Mouse (Mus musculus): Measurements from ENCODE around the gene Zfp955b. TPM values are rescaled to one million over a fixed set of nuclear protein-coding genes. Genes with fewer than 3 reads are reported as not detected.
A peak's percentile ranks its signal among the peaks of the same experiment; 100 is the strongest.
"Not testable (repeated sequence)": the region's sequence is repeated elsewhere in the genome, so short reads cannot be mapped to it uniquely, and the experiment has no call there.

Gene Zfp955b
- total RNA-seq (2014; rRNA removed): 25.3 and 33.4 TPM in 2 replicates
- polyA plus RNA-seq (2015; fragmentation: Nextera tagmentation; extraction: Ambion mirVana): 12.7 and 14.0 TPM in 2 replicates

DNA sequence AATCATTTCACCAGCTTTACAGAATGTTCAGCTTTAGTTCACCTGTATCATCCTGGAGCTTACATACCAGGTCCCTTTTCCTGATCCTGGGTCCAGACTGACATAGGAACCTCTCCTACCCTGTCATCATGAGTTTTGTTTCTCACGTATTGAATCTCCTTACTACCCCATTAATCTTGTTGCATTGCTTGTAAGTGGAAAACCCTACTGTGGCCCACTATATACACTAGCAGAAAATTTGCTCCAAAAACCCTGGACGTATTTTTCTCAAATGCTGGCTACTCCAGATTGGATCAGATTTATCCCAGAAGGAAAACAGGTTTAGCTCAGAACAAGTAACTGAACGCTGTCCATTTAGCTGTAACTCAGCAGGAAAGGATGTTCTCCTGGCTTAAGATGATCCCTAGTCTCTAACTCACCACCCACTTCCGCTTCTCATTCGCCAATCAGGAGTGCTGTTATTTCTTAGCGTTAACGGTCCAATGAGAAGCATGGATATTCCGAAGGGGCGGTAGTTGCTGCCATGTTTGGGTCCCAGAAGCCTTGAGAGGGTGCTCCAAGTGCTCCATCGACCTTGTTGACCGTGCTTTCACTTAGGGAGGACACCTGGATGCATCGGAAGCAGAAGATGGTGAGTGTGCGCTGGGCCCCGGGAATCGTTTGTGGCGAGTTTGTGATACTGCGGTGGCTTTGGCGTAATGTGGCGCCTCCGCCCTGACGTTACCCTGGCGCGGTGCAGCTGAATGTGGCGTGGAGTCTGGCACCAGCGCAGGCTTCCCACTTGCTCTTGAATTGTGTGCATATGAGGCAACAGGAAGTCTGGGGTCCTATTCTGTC lies at the start of gene Zfp955b:
TSS of gene Zfp955b (plus strand) at position 506 of the 837 bp plus-strand sequence.
- not testable (repeated sequence) for H3K27me3 ChIP-seq (ENCODE audit: insufficient read depth, low read length); H3K36me3 ChIP-seq (ENCODE audit: insufficient read depth); H3K27ac ChIP-seq (ENCODE audit: low read depth, low read length); H3K9me3 ChIP-seq (ENCODE audit: low read length); H3K9ac ChIP-seq; H3K4me1 ChIP-seq (ENCODE audit: insufficient read depth); DNase-seq
- no CpG with 5 or more reads among the region's 25 CpGs for WGBS
- Histone ChIP-seq H3K4me3 (ENCODE audit: low read depth, low read length) (0 out of 2 replicates have a peak within 1 kb of the TSS, but pooled peaks have one; percentile 7), H3K4me2 (ENCODE audit: low read depth) (peak within 1 kb of the TSS; percentile 23; the same call in 1 of the 2 replicates)
- ATAC-seq: peak; percentile 100

DNA sequence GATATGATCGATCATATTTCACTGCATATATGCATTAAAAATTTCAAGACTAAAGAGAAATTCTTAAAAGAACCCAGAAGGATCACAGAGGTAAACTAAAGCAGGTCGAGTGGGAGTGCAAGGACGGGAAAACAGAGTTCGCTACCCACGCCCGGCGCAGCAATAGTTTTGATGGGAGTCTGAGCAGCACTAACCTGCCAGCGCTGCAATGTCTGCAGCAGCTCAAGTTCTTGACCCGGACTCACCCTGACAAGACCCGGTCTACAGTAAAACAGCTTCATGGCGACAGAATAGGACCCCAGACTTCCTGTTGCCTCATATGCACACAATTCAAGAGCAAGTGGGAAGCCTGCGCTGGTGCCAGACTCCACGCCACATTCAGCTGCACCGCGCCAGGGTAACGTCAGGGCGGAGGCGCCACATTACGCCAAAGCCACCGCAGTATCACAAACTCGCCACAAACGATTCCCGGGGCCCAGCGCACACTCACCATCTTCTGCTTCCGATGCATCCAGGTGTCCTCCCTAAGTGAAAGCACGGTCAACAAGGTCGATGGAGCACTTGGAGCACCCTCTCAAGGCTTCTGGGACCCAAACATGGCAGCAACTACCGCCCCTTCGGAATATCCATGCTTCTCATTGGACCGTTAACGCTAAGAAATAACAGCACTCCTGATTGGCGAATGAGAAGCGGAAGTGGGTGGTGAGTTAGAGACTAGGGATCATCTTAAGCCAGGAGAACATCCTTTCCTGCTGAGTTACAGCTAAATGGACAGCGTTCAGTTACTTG lies 34.6 kb upstream of the Zfp955b start, which contains the start of gene Zfp955a:
TSS of gene Zfp955a (minus strand) at position 616 of the 789 bp plus-strand sequence.
- not testable (repeated sequence) for H3K4me3 ChIP-seq (ENCODE audit: low read depth, low read length); H3K27ac ChIP-seq (ENCODE audit: low read depth, low read length); H3K9me3 ChIP-seq (ENCODE audit: low read length); H3K27me3 ChIP-seq (ENCODE audit: insufficient read depth, low read length); H3K9ac ChIP-seq; DNase-seq; H3K36me3 ChIP-seq (ENCODE audit: insufficient read depth); H3K4me1 ChIP-seq (ENCODE audit: insufficient read depth)
- ATAC-seq: peak; percentile 100
- H3K4me2 ChIP-seq (ENCODE audit: low read depth): peak within 1 kb of the TSS; percentile 15; the same call in 1 of the 2 replicates
- WGBS: 35% methylated on average over 1 of the region's 34 CpGs

DNA sequence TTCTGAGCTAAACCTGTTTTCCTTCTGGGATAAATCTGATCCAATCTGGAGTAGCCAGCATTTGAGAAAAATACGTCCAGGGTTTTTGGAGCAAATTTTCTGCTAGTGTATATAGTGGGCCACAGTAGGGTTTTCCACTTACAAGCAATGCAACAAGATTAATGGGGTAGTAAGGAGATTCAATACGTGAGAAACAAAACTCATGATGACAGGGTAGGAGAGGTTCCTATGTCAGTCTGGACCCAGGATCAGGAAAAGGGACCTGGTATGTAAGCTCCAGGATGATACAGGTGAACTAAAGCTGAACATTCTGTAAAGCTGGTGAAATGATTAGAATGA lies 34.1 kb upstream of the Zfp955b start:
- not testable (repeated sequence) for H3K9me3 ChIP-seq (ENCODE audit: low read length)
- ATAC-seq: peak; percentile 17; the same call in 1 of the 2 replicates
- WGBS: no CpG with 5 or more reads among the region's 2 CpGs

DNA sequence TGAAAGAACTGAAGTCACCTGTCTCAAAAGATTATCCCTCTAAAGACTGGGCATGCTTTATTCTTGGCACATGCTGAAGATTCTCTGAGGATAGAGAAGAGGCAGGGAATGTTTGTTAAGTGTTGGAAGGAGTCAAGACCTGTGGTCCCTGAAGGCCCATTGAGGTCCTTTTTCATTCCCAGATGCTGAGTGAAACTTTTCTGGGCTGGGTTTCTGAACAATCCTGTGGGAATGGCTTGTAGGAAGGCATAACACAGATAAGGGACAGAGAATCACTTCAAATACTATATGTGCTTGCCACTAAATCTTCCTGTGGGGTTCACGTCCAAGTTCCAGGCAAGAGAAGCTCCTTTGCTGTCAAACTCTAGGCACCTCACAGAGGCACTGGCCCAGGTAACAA lies 25.0 kb upstream of the Zfp955b start, which contains the start of gene Olfr63:
TSS of gene Olfr63 (plus strand) at position 301 of the 400 bp plus-strand sequence.
- Histone ChIP-seq H3K4me2 (ENCODE audit: low read depth) (no peak within 1 kb of the TSS), H3K36me3 (ENCODE audit: insufficient read depth) (no peaks in the 10 kb centered on the region), H3K4me1 (ENCODE audit: insufficient read depth) (no peaks in the 10 kb centered on the region), H3K9me3 (ENCODE audit: low read length) (no peaks in the 10 kb centered on the region), H3K9ac (no peak within 1 kb of the TSS), H3K27ac (ENCODE audit: low read depth, low read length) (no peak within 1 kb of the TSS), H3K27me3 (ENCODE audit: insufficient read depth, low read length) (no peaks in the 10 kb centered on the region; the same call in 1 of the 2 replicates), H3K4me3 (ENCODE audit: low read depth, low read length) (no peak within 1 kb of the TSS)
- no peak for TF ChIP-seq CTCF (IDR thresholded peaks at IDR 0.05; ENCODE audit: low read depth)
- ATAC-seq: no peak
- 86% methylated on average over 1 of the region's 1 CpGs for whole genome bisulfite sequencing
- DNase-seq: no peak

More for the DNA sequence above, 34.1 kb upstream of the Zfp955b start:
- not testable (repeated sequence) for H3K27me3 ChIP-seq (ENCODE audit: insufficient read depth, low read length); H3K4me1 ChIP-seq (ENCODE audit: insufficient read depth); H3K27ac ChIP-seq (ENCODE audit: low read depth, low read length); H3K4me2 ChIP-seq (ENCODE audit: low read depth); H3K36me3 ChIP-seq (ENCODE audit: insufficient read depth); DNase-seq; H3K4me3 ChIP-seq (ENCODE audit: low read depth, low read length); H3K9ac ChIP-seq

DNA sequence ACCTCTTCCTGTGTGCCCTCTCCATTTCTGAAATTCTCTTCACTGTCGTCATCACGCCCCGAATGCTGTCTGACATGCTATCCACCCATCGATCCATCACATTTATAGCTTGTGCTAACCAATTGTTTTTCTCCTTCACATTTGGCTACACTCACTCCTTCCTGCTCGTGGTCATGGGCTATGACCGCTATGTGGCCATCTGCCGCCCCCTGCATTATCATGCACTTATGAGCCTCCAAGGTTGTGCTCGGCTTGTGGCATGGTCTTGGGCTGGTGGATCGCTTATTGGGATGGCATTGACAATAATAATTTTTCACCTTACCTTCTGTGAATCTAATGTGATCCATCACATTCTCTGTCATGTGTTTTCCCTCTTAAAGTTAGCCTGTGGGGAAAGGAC lies 20.4 kb upstream of the Zfp955b start:
- no peak for TF ChIP-seq CTCF (IDR thresholded peaks at IDR 0.05; ENCODE audit: low read depth)
- Histone ChIP-seq H3K4me3 (ENCODE audit: low read depth, low read length) (no peak overlapping the region), H3K36me3 (ENCODE audit: insufficient read depth) (no peaks in the 10 kb centered on the region), H3K27ac (ENCODE audit: low read depth, low read length) (no peak overlapping the region), H3K27me3 (ENCODE audit: insufficient read depth, low read length) (no peaks in the 10 kb centered on the region; the same call in 1 of the 2 replicates), H3K4me1 (ENCODE audit: insufficient read depth) (no peaks in the 10 kb centered on the region), H3K9ac (no peak overlapping the region), H3K4me2 (ENCODE audit: low read depth) (no peak overlapping the region), H3K9me3 (ENCODE audit: low read length) (no peaks in the 10 kb centered on the region)
- WGBS: 92% methylated on average over 9 of the region's 9 CpGs
- ATAC-seq (no peak), DNase-seq (no peak)

DNA sequence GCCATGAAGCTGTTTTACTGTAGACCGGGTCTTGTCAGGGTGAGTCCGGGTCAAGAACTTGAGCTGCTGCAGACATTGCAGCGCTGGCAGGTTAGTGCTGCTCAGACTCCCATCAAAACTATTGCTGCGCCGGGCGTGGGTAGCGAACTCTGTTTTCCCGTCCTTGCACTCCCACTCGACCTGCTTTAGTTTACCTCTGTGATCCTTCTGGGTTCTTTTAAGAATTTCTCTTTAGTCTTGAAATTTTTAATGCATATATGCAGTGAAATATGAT lies 469 bp downstream of the Zfp955b start:
- H3K27me3 ChIP-seq (ENCODE audit: insufficient read depth, low read length); H3K36me3 ChIP-seq (ENCODE audit: insufficient read depth); H3K27ac ChIP-seq (ENCODE audit: low read depth, low read length); H3K9ac ChIP-seq; H3K4me1 ChIP-seq (ENCODE audit: insufficient read depth); H3K9me3 ChIP-seq (ENCODE audit: low read length); DNase-seq; ATAC-seq: not testable (repeated sequence)
- peak overlapping the region; percentile 23; the same call in 1 of the 2 replicates for H3K4me2 ChIP-seq (ENCODE audit: low read depth)
- H3K4me3 ChIP-seq (ENCODE audit: low read depth, low read length): 0 out of 2 replicates have a peak overlapping the region, but pooled peaks have one; percentile 7
- WGBS: no CpG with 5 or more reads among the region's 9 CpGs

DNA sequence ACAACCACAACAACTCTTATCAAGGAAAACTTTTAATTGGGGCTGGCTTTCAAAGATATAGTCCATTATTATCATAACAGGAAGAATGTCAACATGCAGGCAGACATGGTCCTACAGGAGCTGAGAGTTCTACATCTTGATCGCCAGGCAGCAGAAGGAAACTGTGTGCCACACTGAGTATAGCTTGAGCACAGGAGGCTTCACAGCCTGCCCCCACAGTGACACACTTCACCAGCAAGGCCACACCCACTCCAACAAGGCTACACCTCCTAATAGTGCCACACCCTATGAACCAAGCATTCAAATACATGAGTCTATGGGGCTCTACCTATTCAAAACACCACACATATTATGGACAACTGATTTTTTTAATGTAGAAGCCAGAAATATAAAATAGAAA lies 63.6 kb downstream of the Zfp955b start:
- H3K4me1 ChIP-seq (ENCODE audit: insufficient read depth): no peaks in the 10 kb centered on the region
- no peak for TF ChIP-seq CTCF (IDR thresholded peaks at IDR 0.05; ENCODE audit: low read depth)
- no peak for ATAC-seq
- no peak overlapping the region for H3K9ac ChIP-seq
- WGBS: 100% methylated on average over 1 of the region's 1 CpGs
- no peak for DNase-seq
- H3K36me3 ChIP-seq (ENCODE audit: insufficient read depth): no peaks in the 10 kb centered on the region
- H3K9me3 ChIP-seq (ENCODE audit: low read length): peaks cover 9% of the 10 kb centered on the region; the same call in 1 of the 2 replicates
- no peak overlapping the region for H3K27ac ChIP-seq (ENCODE audit: low read depth, low read length)
- no peaks in the 10 kb centered on the region for H3K27me3 ChIP-seq (ENCODE audit: insufficient read depth, low read length)
- no peak overlapping the region for H3K4me2 ChIP-seq (ENCODE audit: low read depth)
- H3K4me3 ChIP-seq (ENCODE audit: low read depth, low read length): no peak overlapping the region

Other genes with a start within 250 kb of the Zfp955b start
- gene 4921501E09Rik, start 221.5 kb upstream of the Zfp955b start, total RNA-seq (2014; rRNA removed): not detected in 2 replicates
- not detected in 2 replicates for gene 4921501E09Rik, start 221.5 kb upstream of the Zfp955b start, polyA plus RNA-seq (2015; fragmentation: Nextera tagmentation; extraction: Ambion mirVana)
- gene Zfp563, start 200.2 kb upstream of the Zfp955b start, total RNA-seq (2014; rRNA removed): 28.5 and 30.6 TPM in 2 replicates
- gene Zfp563, start 200.2 kb upstream of the Zfp955b start, polyA plus RNA-seq (2015; fragmentation: Nextera tagmentation; extraction: Ambion mirVana): 9.5 and 11.0 TPM in 2 replicates
- 0.15 and 0.90 TPM in 2 replicates for gene Morc2b, start 149.9 kb upstream of the Zfp955b start, total RNA-seq (2014; rRNA removed)
- gene Morc2b, start 149.9 kb upstream of the Zfp955b start, polyA plus RNA-seq (2015; fragmentation: Nextera tagmentation; extraction: Ambion mirVana): 0.07 and 0.20 TPM in 2 replicates
- gene Olfr55, start 121.1 kb upstream of the Zfp955b start, total RNA-seq (2014; rRNA removed): not detected in 2 replicates
- not detected in 2 replicates for gene Olfr55, start 121.1 kb upstream of the Zfp955b start, polyA plus RNA-seq (2015; fragmentation: Nextera tagmentation; extraction: Ambion mirVana)
- gene Olfr239, start 98.2 kb upstream of the Zfp955b start, total RNA-seq (2014; rRNA removed): not detected in 2 replicates
- not detected in 2 replicates for gene Olfr239, start 98.2 kb upstream of the Zfp955b start, polyA plus RNA-seq (2015; fragmentation: Nextera tagmentation; extraction: Ambion mirVana)
- gene Olfr1564, start 67.9 kb upstream of the Zfp955b start, total RNA-seq (2014; rRNA removed): 0.23 TPM in 1 of 2 replicates, not detected in the other
- gene Olfr1564, start 67.9 kb upstream of the Zfp955b start, polyA plus RNA-seq (2015; fragmentation: Nextera tagmentation; extraction: Ambion mirVana): not detected in 2 replicates
- gene Zfp955a, start 34.4 kb upstream of the Zfp955b start, total RNA-seq (2014; rRNA removed): 29.3 and 29.6 TPM in 2 replicates
- 18.5 and 19.7 TPM in 2 replicates for gene Zfp955a, start 34.4 kb upstream of the Zfp955b start, polyA plus RNA-seq (2015; fragmentation: Nextera tagmentation; extraction: Ambion mirVana)
- gene Olfr63, start 24.9 kb upstream of the Zfp955b start, total RNA-seq (2014; rRNA removed): not detected in 2 replicates
- 0.01 and 0.02 TPM in 2 replicates for gene Olfr63, start 24.9 kb upstream of the Zfp955b start, polyA plus RNA-seq (2015; fragmentation: Nextera tagmentation; extraction: Ambion mirVana)
- 38.2 and 40.5 TPM in 2 replicates for gene Zfp81, start 69.3 kb downstream of the Zfp955b start, total RNA-seq (2014; rRNA removed)
- 21.5 and 31.5 TPM in 2 replicates for gene Zfp81, start 69.3 kb downstream of the Zfp955b start, polyA plus RNA-seq (2015; fragmentation: Nextera tagmentation; extraction: Ambion mirVana)
- gene Zfp101, start 105.1 kb downstream of the Zfp955b start, total RNA-seq (2014; rRNA removed): 12.3 and 15.5 TPM in 2 replicates
- gene Zfp101, start 105.1 kb downstream of the Zfp955b start, polyA plus RNA-seq (2015; fragmentation: Nextera tagmentation; extraction: Ambion mirVana): 8.6 and 10.2 TPM in 2 replicates
- gene Actl9, start 143.4 kb downstream of the Zfp955b start, total RNA-seq (2014; rRNA removed): not detected in 2 replicates
- gene Actl9, start 143.4 kb downstream of the Zfp955b start, polyA plus RNA-seq (2015; fragmentation: Nextera tagmentation; extraction: Ambion mirVana): not detected in 2 replicates
- 53.2 and 56.6 TPM in 2 replicates for gene Adamts10, start 234.7 kb downstream of the Zfp955b start, total RNA-seq (2014; rRNA removed)
- 12.3 and 20.3 TPM in 2 replicates for gene Adamts10, start 234.7 kb downstream of the Zfp955b start, polyA plus RNA-seq (2015; fragmentation: Nextera tagmentation; extraction: Ambion mirVana)